Mouse (Mus musculus): ENCODE data around the gene Rmdn2.

Rmdn2 gene

DNA sequence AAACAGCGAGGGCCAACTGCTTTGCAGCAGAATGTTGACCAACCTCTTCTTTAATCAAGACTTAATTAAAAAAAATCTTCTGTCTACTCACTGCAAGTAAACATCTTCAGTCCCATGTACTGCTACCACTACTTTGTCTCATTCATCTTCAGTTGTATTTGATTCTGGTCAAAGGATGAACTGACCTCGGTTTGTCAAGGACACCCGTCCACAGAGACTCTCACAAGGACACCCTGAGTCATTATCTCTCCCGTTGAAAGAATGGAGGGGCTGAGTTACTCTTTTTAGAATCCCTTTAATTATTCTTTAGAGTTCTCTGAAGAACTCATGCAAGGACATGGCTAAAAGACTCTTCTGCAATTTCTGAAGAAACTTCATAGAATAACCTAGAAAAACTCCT, at the start of gene Rmdn2:
Gene Rmdn2, plus strand, starts transcription at position 319 of the 400 bp plus-strand sequence.
- no peak for DNase-seq (ENCODE audit: low spot score)

DNA sequence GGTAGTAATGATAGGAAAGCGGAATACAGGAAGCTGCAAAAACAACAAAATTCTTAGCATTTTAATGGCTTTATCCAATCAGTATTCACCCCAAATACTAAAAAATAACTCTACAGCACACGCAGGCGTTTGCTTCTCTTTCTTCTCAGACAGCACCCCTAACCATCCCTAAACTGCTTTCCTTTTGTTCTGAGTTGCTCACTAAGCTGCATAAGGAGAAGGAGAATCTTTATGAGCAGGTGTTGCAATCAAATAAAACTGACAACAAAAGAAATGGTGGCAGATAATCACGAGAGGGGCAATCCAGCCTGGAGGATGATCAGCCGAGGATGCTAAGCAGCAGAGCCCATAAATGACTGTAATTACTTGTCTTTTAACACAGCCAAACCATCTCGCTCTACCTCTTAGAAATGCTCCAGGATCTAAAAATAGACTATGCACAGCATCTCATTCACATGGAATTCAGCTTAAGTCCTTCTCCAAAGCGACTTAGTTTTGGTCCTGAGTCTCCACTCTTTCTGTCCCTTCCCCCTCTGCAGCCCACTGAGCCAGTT, 48.5 kb upstream of the Rmdn2 start:
- no peak for DNase-seq (ENCODE audit: low spot score)

DNA sequence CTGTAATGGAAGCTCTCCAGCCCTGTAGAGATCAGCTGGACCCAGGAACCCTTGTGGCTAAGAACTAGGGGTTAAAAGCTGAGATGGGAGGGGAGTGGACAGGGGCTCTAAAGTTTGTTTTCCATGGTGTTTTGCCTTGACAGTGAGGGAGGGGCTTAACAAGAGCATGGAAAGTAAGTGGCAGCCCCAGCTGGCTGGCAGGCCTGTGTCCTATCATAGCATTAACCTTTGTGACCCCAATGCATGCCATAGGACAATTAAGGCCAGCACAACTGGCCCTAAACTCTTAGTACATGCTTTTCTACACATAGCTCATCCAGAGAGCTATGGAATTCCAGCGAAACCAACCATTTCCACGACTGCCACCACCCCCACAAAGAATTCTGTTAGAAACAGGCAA, 47.9 kb upstream of the Rmdn2 start:
- DNase-seq (ENCODE audit: low spot score): no peak

DNA sequence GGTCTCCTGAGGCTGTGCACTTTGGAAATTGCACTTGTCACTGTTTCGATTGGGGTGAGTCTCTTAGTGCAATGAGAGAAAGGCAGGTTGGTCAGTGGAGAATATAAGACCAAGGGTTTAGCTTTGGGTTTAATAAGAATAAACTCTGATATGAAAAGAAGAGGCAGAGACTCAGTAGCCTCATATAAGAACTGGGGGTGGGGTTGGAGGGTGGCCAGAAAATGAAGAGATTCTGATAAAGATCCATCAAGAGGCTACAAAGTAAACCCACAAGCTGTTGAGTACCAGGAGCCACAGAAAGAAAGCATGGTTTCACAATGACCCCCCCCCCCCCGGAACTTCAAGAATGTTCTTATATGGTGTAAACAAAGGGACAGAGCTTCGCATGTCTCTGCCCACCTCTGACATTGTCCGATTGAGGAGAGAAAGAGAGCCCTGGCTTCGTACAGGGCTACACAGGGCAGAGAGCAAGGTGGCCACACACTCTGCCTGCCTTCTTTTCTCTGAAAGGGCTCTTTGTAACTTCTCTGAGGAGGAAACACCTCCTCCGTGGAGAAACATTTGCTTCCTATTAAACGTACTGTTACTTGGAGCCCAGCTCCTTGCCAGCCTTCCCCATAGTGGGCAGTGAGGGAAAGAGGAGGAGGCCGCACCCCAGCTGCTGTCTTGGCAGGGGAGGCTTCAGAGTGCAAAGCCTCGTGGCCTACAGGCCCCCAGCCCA, 46.3 kb upstream of the Rmdn2 start:
- DNase-seq (ENCODE audit: low spot score): no peak

DNA sequence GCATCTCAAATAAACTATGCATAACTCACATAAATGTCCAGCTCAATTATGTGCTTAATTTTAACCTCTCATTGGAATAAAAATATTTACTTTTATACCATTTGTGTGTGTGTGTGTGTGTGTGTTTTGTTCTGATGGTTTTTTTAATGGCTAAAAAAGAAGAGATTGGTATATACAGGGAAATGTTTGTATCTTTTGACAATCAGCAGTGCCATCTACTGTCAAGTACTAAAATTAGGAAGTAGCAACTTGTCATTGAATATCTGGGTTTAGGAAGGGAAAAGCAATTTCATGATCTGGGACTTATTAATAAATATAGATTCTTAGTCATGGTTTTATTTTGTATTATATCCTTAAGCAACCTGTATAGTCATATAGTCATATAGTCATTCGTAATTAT, 43.3 kb upstream of the Rmdn2 start:
- DNase-seq (ENCODE audit: low spot score): no peak

DNA sequence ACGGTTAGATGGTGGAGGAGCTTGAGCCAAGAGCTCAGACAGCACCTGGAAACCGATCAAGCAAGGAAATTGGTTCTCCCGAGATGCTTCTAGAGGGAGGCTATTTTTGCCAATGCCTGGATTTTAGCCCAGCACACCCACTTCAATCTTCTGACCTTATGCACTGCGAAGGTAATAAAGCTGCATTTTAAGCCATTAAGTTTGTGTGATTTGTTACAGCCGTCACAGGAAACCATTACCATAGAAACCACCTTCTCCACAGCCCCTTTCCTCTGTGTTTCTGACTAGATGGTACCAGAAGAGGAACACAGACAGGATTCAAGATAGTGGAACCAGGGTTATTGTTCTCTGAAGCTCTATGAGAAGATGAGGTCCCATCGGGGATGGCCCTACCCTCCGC, 33.3 kb upstream of the Rmdn2 start:
- no peak for DNase-seq (ENCODE audit: low spot score)

DNA sequence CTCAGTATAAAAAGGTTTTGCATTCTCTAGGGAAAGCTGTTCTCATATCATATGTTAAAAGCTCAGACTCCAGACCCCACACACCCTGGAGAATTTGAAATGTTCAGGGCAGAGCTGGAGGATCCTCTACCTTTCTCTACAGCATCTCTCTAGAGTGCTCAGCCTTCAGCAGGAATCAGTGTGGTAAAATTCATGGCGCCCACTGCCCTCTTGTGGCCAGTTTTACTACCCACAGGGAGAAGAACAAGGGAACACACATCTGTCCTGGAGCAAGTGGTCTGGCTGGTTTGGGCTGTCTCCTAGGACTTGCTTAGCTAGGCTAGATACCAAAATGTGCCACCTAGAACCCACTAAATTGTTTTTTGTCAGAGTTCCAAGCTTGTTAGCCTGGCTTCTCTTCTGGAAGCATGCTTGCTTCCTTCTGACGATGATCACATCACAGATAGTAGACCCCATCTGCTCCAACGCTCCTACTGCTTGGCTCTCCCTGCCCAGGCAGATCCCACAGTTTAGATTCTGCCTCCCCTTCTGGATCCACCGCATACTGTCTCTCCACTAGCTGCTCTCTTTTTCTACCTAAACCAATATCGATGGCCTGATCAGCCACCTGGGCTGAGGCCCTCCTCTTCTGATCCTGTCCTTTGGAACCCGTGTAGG, 31.3 kb upstream of the Rmdn2 start:
- peak; percentile 89 for DNase-seq (ENCODE audit: low spot score)

DNA sequence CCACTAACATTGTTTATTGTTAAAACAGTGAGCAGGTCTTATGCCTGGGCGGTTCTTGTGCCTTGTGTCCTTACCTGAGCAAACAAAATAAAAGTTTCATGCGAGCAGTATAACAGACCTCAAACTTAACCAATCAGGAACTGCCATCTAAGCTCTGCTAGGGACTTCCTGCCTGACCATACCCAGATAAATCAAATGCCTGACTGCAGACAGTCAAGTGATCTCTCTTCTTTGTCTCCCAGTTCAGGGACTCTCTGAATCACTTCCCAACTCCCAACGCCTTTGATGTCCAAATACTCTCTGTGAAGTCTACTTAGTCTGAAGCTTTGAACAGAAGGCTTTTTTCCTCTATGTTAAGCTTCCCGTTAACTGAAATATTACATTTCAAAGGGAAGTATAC, 28.2 kb upstream of the Rmdn2 start:
- no peak for DNase-seq (ENCODE audit: low spot score)

DNA sequence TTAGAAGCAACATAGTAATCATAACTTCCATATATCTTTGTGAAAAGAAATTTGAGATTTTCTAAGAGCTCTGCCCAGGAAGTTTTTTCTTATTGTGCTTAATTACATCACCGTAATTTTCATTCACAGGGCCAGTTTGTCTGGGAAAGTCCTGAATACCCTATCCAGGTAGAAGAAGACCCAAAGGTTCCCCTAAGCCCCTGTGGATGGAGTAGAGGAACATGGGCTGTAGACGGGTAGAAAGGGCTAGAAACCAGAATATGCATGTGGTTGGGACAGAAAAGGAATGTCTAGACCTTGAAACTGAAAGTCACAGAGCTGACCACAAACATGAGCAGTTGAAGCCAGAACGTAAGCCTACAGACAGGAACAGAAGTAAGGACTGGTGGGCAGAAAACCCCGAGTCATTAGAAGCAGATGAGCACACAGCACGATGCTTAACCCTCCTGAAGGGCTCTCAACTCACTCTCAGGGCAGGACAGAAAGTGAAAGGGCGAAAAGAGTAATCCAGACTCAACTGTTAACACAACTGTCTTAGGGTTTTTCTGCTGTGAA, 27.3 kb upstream of the Rmdn2 start:
- no peak for DNase-seq (ENCODE audit: low spot score)

DNA sequence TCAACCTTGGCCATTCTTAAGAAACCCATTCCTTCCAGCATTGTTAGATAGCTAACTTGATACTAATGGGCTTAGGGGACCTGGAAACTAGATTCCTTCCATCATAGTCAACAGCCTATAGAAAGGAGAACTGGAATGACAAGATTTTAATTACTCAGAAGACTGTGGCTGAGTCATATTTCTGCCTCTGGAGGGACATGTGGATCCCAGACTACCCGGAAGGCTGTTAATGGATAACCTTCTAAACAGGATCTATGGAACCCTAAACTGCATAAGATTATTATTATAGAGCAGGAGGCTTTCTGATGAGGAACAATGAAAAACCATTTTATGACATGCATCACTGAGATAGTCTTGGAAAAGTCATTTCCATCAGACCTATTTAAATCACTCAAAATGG, 21.8 kb upstream of the Rmdn2 start:
- no peak for DNase-seq (ENCODE audit: low spot score)

DNA sequence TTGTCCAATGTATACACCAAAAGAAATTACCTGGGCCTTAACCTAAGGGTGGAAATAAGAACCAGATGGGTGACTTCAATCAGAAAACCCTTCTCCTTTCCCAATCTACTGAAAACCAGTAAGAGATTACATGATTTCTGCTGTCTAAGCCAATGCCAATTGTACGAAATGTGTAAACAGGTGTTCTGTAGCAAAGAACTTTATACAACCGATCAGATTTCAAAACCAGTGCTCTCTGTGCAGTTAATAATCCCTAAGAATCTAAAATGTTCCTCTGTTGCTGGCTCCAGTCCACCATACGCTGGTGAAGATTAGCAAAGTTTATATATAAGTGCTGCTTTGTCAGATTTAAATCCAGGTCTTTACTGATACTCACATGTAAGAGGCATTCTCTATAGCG, 15.7 kb upstream of the Rmdn2 start:
- DNase-seq (ENCODE audit: low spot score): no peak

DNA sequence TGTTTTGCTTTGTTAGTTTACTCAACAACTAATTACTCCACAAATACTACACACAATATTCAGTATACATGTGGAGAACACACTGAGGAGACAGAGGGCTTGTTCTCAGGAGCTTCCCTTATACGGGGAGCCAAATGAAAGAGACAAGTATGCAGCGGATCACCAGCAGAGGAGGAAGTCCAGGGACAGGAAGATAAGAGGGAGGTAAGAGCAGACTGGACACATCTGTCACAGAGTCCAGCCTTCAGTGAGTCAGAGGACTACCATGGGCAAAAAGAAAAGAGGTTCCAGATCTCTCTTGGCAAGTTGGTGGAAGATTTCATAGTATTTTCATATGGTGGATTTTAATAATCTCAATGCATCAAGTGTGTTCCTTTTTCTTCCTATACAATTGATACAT, 13.5 kb upstream of the Rmdn2 start:
- no peak for DNase-seq (ENCODE audit: low spot score)

DNA sequence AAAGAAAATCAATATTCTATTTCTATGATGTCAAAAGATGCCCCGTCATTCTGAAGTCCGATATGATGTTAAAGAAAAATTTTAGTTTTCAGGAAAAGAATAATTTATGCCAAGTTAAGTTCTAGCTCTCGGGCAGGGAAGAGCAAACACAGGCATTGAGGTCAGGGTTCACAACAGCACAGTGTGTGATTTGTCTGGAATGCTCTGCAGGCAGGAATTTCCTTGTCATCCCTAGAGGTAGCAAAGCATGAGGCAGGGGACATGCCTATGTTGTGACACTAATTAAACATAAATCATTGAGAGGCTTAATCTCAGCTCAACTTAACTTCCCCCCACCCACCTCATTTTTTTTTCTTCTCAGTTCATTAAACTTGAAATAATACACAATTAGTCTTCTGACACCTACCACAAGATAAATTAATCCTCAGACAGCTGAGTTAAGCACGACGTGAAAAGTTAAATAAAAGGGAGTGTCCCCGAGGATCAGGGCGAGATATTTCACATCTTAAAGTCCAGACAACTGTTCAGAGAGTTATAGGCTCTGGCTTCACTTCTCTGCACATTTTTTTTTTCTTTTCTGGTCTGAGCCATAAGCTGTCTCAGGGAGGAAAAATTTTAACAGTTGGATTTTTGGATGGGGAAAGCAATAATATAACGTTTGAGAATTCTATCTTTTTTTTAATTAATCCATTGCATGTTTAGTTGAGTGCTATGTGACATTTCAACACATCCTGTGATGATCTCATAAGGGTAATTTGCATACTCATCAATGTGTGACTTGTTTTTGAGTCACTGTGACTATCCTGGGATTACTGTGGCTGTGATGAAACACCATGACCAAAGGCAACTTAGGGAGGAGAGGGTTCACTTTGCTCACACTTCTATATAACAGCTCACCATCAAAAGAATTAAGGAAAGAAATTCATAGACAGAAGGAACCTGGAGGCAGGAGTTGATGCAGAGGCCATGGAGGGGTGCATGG, 12.8 kb upstream of the Rmdn2 start:
- no peak for DNase-seq (ENCODE audit: low spot score)

DNA sequence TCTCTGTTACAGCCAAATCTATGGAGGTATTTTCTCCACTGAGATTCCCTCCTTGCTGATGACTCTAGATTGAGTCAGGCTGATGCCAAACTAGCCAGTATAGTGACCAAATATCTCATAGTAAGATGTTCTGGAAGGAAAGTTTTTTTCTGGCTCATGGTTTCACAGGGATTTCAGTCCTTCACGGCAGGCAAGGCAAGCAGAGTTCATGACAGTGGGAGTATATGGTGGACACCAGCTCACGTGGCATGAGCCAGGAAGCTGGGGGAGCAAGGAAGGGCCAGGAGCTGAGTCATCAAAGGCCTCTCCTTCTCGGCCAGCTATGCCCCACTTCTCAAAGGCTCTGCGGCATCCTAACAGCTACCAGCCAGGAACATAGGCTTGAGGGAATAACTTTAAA, 11.6 kb upstream of the Rmdn2 start:
- DNase-seq (ENCODE audit: low spot score): no peak

DNA sequence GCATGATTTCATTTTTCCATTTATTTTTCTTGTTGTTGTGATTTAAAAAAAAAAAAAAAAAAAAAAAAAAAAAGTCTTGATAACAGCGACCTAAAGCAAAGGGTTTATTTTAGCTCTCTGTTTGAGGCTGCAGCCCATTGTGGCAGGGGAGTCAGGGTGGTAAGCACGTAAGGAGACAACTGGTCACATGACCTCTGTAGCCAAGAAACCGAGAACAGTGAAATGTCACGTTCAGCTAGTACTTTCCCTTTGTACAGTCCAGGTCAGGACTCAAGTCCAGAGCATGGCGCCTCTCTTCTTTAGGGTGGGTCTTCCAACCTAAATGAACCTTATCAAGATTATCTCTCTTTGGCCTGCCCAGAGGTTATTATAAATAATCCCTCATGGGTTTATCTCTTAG, 9.3 kb upstream of the Rmdn2 start:
- no peak for DNase-seq (ENCODE audit: low spot score)

DNA sequence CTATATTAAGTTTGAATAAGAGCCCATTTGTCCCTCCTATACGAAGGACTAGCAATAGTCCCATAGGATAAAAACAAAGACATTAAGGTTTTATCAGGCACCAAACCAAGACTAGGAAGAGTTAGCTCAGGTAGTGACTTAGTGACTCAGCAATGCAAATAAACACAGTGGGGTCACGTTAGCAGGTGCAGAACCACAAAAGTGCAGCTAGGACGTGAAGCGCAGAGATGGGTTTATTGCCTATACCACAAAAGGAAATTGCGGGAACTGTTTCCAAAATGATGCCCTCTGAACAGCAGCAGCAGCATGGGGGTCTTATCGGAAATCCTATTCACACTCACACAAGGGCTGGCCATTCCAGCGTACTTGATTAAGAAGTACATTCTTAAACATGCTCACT, 8.2 kb upstream of the Rmdn2 start:
- no peak for DNase-seq (ENCODE audit: low spot score)

DNA sequence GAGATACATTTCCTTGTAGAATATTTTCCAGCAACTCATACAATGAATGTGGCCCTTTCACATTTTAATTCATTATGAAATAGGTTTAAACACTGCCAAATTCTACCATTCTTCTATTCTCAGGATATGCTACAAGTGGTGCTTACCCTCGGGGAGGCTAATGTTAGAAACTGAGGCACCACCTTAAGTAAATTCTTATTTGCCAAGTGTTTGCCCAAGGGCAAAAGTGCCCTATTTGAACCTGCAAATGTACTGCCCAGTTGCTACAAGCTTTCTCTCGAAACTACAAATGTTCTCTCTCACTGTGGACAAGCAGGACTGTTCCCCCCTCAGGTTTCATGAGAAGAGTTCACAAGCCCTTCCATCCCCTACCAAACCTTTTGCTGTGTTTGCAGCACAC, 5.9 kb upstream of the Rmdn2 start:
- DNase-seq (ENCODE audit: low spot score): no peak

DNA sequence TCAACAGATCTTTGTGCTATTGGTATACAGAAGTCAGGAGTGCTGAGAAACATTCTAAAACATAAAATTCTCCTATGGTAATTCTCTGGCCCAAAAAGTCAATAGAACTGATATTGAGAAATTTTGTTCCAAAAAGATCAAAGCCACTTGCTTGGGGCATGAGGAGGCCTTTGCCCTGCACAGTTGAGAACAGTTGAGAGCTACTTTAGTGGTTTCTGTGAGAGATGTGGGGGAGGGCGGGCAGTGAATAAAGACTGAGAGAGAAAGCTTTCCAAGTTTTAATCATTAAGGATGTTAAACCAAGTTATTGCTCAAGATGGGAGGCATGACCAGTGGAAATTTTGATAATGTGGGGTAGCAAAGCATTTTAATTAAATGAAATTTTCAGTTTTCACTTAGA, 2.0 kb upstream of the Rmdn2 start:
- DNase-seq (ENCODE audit: low spot score): no peak

DNA sequence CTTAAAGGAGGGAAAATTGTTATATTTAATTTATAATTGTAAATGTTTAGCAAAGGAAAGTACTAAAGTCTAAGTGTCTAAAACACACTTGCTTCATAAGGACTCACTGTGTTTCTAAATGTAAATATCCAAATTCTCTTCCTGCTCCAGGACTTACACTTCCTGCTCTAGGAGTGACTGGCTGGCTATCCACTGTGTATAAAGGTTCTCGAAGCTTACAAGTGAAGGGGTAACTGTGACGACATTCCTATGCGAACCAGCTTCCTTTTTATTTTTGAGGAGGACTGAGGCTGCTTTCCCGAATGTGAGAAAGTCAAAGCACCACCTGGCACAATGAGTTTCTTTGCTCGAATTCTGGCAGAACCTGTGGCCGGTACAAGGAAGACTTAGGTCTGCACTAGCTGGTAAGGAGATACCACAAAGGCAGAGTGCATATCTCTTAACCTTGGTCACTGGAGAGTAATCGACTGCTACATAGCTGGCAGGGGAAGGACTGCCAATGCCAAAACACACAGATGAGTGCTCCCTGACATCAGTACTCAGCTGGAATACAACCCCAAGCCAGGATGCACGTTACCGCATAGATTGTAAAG, 1.4 kb upstream of the Rmdn2 start:
- DNase-seq (ENCODE audit: low spot score): no peak

DNA sequence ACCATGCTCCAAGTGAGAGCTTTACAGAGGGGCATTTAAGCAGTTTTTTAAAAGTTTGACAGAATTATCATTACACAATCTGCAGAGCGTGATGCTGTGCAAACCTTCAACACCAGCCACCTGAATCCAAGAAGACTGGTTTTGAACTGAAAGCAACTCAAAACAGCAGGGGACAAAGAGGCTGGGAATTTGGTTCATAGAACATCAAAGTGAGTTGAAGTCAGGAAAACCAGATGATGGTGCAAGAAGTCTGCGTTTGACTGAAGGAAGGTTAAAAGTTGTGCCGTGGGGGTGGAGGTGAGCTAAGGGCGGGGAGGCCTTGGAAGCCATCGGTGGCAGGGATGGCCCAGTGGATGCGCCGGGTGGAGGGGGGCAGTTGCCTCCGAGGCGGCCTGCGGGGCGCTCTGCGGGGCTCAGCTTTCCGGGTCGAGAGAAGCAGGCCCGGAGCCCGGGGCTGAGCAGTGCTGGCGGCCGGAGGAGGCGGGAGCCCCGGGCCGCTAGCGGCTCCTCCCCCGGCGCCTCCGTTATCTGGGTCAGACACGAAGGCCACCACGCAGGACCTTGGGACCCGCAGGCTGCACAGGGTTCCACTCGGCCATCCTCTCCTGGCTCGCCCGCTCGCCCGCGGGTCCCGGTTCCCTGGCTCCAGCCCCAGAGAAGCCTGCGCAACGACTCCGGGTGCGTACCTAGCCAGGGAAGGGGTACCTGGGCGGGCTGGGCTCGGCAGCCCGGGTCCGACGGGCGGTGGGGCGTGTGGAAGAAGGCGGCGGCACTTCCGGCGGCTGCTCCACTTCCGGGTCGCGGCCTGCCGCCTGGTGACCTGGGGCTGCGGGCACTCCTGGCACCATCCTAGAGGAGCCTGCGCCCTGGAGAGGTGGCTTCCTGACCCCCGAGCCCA, 3.3 kb downstream of the Rmdn2 start:
- DNase-seq (ENCODE audit: low spot score): peak; percentile 82

DNA sequence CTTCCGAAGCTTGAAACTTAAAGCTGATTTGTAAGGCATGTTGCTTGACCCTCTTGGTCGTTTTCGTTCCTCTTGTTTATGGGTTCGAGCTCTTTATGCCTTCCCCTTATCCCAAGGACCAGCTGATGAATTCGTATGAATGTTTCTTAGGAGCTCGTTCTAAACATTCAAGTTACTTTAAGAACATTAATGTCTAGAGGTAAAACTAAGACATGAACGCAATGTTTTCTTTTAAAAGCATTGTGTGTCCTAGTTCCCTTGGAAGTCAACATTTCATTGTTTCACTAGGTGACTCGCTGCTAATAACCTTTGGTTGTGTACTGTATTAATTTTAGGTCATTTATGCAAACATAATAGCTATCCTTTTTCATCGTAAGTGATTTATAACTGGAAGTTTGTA, 4.2 kb downstream of the Rmdn2 start:
- no peak for DNase-seq (ENCODE audit: low spot score)
